Mouse (Mus musculus): ENCODE data around the gene Ctcf.

The Ctcf gene

DNA sequence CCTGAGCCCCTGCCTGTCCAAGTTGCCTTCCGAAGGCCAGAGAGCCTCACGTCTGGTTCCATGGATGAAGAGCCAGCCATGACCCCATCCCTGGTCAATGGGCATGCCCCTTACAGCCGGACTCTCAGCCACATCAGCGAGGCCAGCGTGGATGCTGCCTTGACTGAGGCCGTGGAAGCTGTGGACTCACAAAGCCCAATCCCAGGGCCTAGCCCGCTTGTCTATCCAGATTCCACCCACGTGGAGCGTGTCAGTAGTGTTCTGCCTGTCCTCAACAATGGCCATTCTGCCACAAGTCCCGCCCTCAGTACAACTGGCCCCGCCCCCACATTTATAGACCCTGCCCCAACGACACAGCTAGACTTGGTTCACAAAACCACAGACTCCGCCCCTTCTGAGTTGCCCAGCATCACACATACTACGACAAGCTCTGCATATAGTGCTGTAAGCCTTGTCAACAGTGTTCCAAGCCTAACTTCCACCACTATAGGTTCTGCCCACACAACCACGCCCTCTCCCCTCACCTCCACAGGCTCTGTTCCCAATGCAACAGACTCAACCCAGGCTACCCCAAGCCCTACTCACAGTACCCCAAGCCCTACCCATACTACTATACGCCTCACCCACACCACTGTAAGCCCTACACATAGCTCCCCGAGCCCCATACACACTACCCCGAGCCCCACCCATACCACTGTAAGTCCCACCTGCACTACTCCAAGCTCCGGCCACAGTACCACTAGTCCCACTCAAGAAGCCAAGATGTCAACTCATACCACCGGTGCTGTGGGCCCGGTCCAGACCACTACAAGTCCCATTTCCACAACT is 18.7 kb upstream of the Ctcf start:
- DNase-seq (ENCODE audit: low read depth, low spot score) = peak; percentile 30

- DNase-seq (ENCODE audit: low read depth, low spot score) = no peak
Observed at GRCm38 (mm10) chr8:105618279-105618634, 18.1 kb upstream of the Ctcf start.

DNA sequence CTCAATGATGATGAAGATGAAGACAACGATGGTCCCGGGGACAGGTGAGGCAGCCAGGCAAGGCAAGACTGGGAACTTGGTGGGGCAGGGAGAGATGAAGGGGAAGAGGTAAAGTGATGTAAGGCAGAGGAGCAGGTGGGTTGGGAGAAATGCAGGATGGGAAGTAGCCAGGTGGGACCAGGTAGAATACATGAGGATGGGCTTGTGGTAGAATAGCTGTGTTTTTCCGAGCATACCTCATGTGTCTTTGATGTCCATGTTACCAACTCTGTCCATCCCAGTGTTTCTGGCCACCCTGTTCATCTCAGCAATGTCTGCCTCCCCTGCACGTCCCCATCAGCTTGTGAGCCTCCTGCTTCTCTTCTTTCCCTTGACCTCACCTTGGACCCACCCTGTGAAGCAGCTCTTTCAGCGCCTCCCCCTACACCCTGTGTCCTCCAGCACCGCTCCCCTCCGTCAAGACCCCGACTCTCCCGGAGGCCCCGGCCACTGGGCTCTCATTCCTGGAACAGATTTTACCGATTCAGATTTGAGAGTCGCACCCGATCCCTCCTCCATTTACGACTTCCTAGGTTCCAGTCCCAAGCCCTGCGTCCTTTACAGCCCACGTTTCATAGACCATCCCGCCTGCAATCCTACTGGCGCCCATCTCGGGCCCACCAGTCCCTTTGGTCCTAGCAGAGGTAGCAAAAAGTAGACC is 17.3 kb upstream of the Ctcf start:
- DNase-seq (ENCODE audit: low read depth, low spot score) = no peak

- DNase-seq (ENCODE audit: low read depth, low spot score) = no peak
Observed at GRCm38 (mm10) chr8:105620211-105620610, 16.2 kb upstream of the Ctcf start.

DNA sequence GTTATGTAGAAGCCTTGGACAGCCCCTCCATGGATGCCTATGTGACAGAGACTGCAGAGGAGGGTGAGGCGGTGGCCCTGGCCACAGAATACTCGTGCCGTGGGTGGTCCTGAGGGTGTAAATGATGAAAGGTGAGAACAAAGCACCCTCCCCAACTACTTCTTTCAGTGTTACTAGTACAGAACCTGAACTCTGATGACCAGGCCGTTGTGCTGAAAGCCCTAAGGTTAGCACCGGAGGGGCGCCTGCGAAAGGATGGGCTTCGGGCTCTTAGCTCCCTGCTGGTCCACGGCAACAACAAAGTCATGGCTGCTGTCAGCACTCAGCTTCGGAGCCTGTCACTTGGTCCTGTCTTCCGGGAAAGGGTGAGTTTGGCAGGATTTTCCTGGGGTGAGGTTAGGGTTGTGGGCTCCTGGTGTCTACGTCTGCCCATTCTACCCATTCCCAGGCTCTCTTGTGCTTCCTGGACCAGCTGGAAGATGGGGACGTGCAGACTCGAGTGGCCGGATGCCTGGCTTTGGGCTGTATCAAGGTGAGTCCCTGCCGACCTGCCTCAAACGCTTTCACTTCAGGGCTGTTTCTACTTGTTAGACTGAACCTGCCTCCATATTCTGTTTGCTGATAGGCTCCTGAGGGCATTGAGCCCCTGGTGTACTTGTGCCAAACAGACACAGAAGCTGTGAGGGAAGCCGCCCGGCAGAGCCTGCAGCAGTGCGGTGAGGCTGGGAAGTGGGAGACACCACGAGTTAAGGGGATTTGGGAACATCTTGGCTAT is 15.2 kb upstream of the Ctcf start:
- no peak for DNase-seq (ENCODE audit: low read depth, low spot score)

DNA sequence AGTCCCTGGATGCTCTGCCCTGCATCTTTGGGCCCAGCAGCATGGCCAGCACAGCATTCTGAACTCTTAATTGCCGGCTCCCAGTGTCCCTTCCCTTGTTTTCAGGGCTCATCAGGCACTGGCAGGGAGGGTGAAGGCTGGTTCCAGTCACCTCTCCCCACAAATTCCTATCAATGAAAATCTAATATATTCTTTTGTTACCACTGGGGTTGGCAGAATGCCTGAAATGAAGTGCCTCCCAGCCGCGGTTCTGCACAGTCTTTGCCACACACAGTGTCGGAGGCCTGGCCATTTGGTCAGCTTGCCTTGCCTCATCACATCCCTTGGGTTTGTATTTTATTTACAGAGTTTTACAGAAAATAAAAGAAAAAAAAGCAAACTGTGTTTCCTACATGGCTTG is 14.5 kb upstream of the Ctcf start:
- DNase-seq (ENCODE audit: low read depth, low spot score) = no peak

- peak; percentile 91 for DNase-seq (ENCODE audit: low read depth, low spot score)
Observed at GRCm38 (mm10) chr8:105622421-105622920, 13.9 kb upstream of the Ctcf start.

DNA sequence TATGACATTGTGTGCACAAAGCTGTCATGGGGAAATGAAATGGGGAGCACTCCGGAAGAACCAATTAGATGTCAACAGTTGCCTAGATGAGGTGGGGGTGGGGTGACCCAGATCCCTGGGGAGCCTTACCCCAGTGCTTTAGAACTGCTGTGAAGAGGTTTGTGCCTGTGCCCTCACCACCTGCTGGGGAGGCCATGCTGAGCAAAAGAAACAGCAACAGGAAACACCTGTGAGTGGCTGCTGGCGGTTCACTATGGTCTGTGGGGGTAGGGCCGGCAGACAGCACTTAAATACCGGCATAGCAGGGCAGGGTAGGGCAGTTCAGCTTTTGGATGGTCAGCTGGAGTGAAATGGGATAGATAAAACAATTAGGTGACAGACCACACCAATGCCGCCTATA is 13.2 kb upstream of the Ctcf start:
- peak; percentile 92 for DNase-seq (ENCODE audit: low read depth, low spot score)

GRCm38 (mm10) chr8:105623679-105624245 is 12.6 kb upstream of the Ctcf start:
- DNase-seq (ENCODE audit: low read depth, low spot score) = no peak

GRCm38 (mm10) chr8:105624401-105624800 is 12.0 kb upstream of the Ctcf start:
- no peak for DNase-seq (ENCODE audit: low read depth, low spot score)

GRCm38 (mm10) chr8:105624831-105625230 is 11.5 kb upstream of the Ctcf start:
- DNase-seq (ENCODE audit: low read depth, low spot score) = no peak

GRCm38 (mm10) chr8:105626086-105626485 is 10.3 kb upstream of the Ctcf start:
- no peak for DNase-seq (ENCODE audit: low read depth, low spot score)

- DNase-seq (ENCODE audit: low read depth, low spot score) = no peak
Observed at GRCm38 (mm10) chr8:105629337-105629736, 7.0 kb upstream of the Ctcf start.

- DNase-seq (ENCODE audit: low read depth, low spot score) = peak; percentile 35
Observed at GRCm38 (mm10) chr8:105634771-105635458, 1.5 kb upstream of the Ctcf start.

GRCm38 (mm10) chr8:105635481-105635880 is 887 bp upstream of the Ctcf start:
- no peak for DNase-seq (ENCODE audit: low read depth, low spot score)

DNA sequence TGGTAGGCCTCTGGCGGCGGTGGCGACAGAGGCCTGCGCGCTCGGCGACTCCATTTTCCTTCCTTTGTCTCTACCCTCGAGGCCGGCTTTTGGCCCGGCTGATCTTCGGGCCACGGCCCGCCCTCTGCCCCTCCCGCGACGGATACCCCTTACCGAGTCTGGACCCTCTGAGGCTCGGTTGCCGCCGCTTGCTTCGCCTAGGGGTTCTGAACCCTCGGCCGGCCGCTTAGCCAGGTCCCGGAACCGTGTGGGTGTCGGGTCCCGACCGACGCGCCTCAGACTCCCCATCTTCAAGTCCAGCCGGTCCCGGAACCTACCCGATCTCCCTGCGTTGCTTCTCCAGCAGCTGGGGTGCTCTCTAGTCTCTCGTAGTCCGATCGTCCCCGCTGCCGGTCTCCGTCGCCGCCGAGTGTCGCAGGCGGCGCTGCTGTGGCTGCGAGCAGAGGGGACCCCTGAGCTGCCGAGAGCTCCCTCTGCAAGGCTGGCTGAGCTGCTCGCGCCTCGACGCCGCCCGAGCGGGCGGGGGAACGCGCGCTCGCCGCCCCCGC is 669 bp downstream of the Ctcf start, which contains the start of gene Agrp:
Gene Agrp, minus strand, starts transcription at position 431 of the 548 bp plus-strand sequence.
- DNase-seq (ENCODE audit: low read depth, low spot score) = no peak

- peak; percentile 42 for DNase-seq (ENCODE audit: low read depth, low spot score)
Observed at GRCm38 (mm10) chr8:105637601-105638041, 1.3 kb downstream of the Ctcf start.

DNA sequence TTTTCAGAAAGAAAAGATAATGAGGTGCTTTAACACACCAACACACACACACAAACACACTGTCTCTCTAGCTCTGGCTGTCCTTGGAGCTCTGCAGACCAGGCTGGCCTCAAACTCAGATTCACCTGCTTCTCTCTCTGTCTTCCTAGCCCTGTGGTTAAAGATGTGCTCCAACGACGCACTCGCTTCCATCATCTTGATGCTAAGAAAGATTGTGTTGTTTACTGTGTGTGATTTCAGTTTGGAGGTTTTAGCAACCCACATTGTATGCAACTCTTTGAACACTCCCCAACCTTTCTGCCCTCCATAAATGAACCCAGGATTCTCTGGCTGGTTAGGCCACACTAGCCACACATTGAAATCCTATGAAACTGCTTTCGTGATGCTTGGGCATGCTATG is 2.1 kb downstream of the Ctcf start:
- peak; percentile 57 for DNase-seq (ENCODE audit: low read depth, low spot score)

DNA sequence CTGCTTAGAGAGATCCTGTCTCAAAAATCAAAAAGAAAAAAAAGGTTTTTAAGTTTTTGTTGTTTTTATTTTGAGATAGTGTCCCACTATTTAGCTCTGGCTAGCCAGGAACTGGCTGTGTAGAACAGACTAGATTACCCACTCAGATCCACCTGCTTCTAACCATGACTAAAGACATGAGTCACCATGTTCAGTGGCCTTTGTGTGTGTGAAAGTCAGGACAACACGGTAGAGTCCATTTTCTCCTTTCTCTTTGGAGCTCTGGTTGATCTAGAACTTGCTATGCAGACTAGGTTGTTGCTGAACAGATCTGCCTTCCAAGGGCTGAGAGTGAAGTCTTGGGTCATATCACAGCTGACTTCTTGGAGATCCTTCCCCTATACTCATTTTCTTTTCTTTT is 3.5 kb downstream of the Ctcf start:
- no peak for DNase-seq (ENCODE audit: low read depth, low spot score)

GRCm38 (mm10) chr8:105640511-105640910 is 4.1 kb downstream of the Ctcf start:
- no peak for DNase-seq (ENCODE audit: low read depth, low spot score)

DNA sequence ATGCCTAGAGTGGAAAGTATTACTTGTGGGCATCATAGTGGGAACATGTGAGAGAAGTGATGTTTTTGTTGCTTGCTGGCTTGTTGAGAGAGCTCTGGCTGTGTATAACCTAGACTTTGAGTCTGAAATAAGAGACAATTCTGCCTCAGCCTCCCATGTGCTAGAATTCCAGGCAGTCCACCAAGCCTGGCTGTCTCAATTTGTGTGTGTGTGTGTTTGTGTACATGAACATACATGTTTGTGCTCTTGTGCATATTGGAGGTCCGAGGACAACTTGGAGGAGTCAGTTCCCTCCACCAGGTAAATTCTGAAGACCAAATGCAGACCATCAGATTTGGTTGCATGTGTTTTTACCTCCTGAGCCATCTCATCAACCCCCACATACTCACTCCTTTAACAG is 8.8 kb downstream of the Ctcf start:
- no peak for DNase-seq (ENCODE audit: low read depth, low spot score)

All from CD4-positive helper T cell, adult 2 months (primary cell).